Mouse (Mus musculus): ENCODE measurements around the gene Kcna2.

Kcna2 gene

DNA sequence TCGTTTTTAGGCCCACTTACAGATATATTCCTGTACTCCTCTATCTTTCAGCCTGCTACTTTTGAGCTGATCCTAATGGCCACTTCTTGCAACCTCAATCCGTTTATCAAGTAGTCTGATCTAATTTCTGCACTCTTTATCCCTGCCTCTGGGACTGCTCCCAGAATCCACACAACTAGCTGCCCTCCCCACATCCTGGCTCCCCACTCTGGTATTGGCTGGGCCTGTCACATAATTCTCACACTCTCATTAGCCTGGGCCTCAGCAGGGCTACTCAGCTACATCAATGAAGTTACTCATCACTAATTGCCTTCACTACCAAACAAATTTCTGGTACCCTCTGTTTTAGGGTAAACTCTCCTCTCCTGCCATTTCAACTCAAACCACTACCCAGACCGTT, 49.5 kb downstream of the Kcna2 start:
- in situ Hi-C loops (cut with MboI, MseI), result loop anchor here (10.0 kb wide), 1 partner anchor 56 kb away; no protein-coding TSS in a partner anchor

DNA sequence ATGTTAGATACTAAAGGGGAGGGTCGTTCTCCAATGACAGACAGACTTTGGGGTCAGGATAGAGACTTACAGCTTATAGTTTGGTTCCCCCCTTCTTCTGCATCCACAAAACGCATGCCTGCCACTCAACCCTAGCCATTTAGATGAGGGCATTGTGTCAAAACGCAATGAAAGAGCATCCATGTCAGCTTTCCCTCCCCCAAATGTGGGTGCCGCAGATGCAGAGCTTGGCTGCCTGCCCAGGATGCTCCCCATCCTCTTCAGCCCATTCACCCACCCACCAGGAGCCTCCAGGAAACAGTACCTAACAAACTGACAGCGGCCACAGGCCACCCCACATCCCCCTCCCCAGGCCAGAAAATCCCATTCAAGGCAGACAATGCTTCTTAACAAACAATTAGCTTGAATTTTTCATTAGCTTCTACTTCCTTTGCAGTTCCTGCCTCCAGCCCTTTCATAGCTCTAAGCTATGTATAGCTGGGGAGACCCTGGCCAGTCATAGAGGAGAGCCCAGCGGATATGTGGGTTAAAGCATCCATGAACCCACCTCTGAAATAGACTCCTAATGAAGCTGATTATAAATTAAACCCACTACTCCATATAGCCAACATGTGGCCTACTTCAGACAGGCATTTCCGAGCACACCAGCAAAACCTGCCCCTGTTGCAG, 50.1 kb downstream of the Kcna2 start:
- in situ Hi-C loops (cut with MboI, MseI), result loop anchor here (10.0 kb wide), 1 partner anchor 56 kb away; no protein-coding TSS in a partner anchor

- in situ Hi-C loops (cut with MboI, MseI), result loop anchor here (10.0 kb wide), 1 partner anchor 59 kb away; no protein-coding TSS in a partner anchor
Observed at GRCm38 (mm10) chr3:107153772-107154655, 53.1 kb downstream of the Kcna2 start.

- in situ Hi-C loops (cut with MboI, MseI), result loop anchor here (10.0 kb wide), 1 partner anchor 64 kb away; no protein-coding TSS in a partner anchor
Observed at GRCm38 (mm10) chr3:107158856-107159255, 57.9 kb downstream of the Kcna2 start.

DNA sequence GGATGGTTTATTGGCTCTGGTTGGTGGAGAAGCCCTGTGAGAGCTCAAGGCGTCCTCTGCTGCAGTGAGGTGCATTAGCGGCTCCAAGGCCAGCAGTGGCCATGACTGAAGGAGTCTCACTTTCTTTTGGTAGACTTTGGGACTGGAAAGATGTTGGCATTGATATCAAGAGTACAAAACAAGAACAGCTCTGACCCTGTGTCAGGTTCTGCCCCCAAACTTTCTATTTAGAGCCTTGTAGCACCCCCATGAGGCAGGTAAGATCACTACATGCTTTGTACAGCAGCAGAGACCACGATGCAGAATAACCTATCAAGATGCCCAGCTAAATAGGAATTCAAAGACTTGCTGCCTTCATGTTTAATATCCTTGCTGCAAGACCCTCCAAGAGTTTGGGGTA, 58.5 kb downstream of the Kcna2 start:
- in situ Hi-C loops (cut with MboI, MseI), result loop anchor here (10.0 kb wide), 1 partner anchor 65 kb away; no protein-coding TSS in a partner anchor

GRCm38 (mm10) chr3:107159859-107160324, 58.9 kb downstream of the Kcna2 start:
- in situ Hi-C loops (cut with MboI, MseI), result loop anchor here (10.0 kb wide), 1 partner anchor 65 kb away; no protein-coding TSS in a partner anchor

DNA sequence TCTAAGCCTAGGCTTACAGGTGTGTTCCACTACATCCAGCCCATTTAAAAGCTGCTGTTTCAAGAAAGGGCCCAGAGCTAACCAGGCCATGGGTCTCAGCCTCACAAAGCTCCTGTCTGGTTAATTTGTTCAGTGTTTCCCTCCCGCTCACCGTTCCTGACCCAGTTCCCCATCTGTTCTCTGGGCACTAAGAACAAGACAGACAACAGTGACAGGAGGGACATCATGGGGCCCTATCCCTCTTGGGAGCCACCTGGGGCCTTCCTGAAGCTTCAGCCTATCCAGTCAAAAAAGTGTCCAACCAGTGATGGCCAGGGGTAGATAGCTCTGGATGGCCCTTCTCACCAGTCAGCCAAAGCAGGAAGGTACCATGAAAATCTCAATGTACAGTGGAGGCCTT, 61.8 kb downstream of the Kcna2 start:
- in situ Hi-C loops (cut with MboI, MseI), result no loop called here
